Mouse (Mus musculus) neural tube, embryonic 11.5 days (tissue): ENCODE measurements at regions not wholly inside any gene's neighbourhood (a gene's known extent, or its start where the extent isn't known, plus 50 kb on each side); places are given as distances from the start of the nearest gene placed in this dataset.
A peak's percentile ranks its signal among the peaks of the same experiment; 100 is the strongest.
"Not testable (repeated sequence)": the region's sequence is repeated elsewhere in the genome, so short reads cannot be mapped to it uniquely, and the experiment has no call there.

Experiments
- ATAC-seq: fragments of 200-750 bp; cut with Nextera tagmentation; 2 replicates; pipeline ENCODE4 v1.8.0; 2017; ENCODE audit warnings: moderate number of reproducible peaks, mild to moderate bottlenecking, moderate TSS enrichment, moderate library complexity; ENCODE audit not compliant: insufficient read depth, low FRiP score, low TSS enrichment
- DNase-seq: peaks from one replicate; pipeline ENCODE4 v3.0.0-alpha.2; 2015; ENCODE audit warnings: low spot score
- H3K27ac ChIP-seq: fragments of 300-500 bp; sonication (generic); 2 replicates; pipeline ENCODE4 v1.5.1; 2014; ENCODE audit warnings: low read depth, mild to moderate bottlenecking, low read length
- H3K27me3 ChIP-seq: fragments of 300-500 bp; sonication (generic); 2 replicates; pipeline ENCODE4 v1.6.1; 2014; ENCODE audit warnings: mild to moderate bottlenecking, low read length, mixed read lengths; ENCODE audit not compliant: control insufficient read depth, insufficient read depth
- H3K36me3 ChIP-seq: fragments of 300-500 bp; sonication (generic); 2 replicates; pipeline ENCODE4 v1.6.1; 2014; ENCODE audit warnings: mild to moderate bottlenecking, low read length, moderate library complexity, mixed read lengths; ENCODE audit not compliant: control insufficient read depth, insufficient read depth
- H3K4me1 ChIP-seq: fragments of 300-500 bp; sonication (generic); 2 replicates; pipeline ENCODE4 v1.6.1; 2014; ENCODE audit warnings: low read length, mixed read lengths; ENCODE audit not compliant: control insufficient read depth, insufficient read depth
- H3K4me2 ChIP-seq: fragments of 300-500 bp; sonication (generic); 2 replicates; pipeline ENCODE4 v1.6.1; 2014; ENCODE audit warnings: low read depth, mild to moderate bottlenecking, moderate library complexity
- H3K4me3 ChIP-seq: fragments of 300-500 bp; sonication (generic); 2 replicates; pipeline ENCODE4 v1.5.1; 2014; ENCODE audit warnings: low read depth, low read length
- H3K9ac ChIP-seq: fragments of 300-500 bp; sonication (generic); 2 replicates; pipeline ENCODE4 v1.6.1; 2014; ENCODE audit warnings: mild to moderate bottlenecking, low read length
- H3K9me3 ChIP-seq: fragments of 300-500 bp; sonication (generic); 2 replicates; pipeline ENCODE4 v1.6.1; 2016; ENCODE audit warnings: low read length; ENCODE audit not compliant: control insufficient read depth
- WGBS: fragments of 180-500 bp; shearing (Covaris S2); extraction: QIAGEN DNeasy Blood & Tissue Kit; methylation state at CpG from one replicate; pipeline ENCODE4 v1.1.7; 2014; 5-methylcytosine and 5-hydroxymethylcytosine counted together

DNA sequence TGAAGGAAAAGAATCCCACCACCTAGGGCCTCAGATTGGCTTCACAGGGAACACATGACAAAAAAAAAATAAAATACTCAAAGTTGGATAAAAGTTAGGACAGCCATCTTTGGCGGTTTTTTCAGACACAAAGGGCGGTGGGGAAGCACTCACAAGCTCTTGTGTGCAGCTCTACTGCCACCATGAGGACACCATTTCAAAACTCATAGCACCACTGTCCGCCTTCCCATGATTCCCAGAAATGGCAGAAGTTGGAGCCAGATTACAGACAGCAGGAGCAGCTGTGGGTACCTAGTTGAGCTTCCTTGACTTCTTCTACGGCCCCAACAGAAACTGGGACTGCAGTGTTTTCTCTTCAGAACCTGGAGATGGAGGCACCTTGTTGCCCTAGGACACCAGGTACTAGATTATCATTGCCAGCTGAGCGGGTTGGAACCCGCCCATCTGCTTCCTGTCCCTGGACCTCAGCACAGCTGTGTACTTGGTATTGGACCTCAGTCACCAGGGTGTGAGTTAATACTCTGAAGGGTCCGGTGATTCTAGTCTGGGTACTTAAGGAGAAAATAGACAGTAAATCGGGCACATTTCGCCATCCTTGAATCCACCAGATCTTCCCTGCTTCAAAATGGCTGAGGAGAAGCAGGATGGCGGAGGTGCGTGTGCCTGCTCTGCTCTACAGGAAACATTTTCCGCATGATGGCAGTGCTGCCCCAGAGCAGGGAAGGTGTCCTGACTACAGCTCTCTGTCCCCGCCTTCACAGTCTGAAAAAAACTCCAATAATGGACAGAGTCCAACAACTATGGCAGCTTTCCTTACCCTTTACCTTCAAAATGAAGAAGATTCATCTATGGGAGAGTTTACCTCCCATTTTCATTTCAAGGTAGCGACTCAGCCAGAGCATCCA, 144.1 kb upstream of the Olfr1324 start:
- not testable (repeated sequence) for H3K4me3 ChIP-seq

DNA sequence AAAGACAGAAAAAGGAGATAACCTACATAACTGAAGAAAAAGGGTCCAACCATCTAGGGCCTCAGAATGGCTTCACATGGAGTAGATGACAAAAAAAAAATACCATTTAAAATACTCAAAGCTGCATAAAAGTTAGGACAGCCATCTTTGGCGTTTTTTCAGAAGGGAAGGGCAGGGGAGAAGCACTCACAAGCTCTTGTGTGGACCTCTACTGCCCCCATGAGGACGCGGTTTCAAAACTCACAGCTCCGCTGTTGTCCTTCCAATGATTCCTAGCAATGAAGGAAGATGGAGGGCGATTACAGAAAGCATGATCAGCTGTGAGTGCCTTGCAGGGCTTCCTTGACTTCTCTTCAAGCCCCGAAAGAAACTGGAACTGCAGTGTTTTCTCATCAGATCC, 140.8 kb upstream of the Olfr1324 start:
- Histone ChIP-seq H3K4me3 (no peak overlapping the region), H3K9ac (no peak overlapping the region), H3K9me3 (no peaks in the 10 kb centered on the region), H3K4me1 (no peaks in the 10 kb centered on the region), H3K27me3 (no peaks in the 10 kb centered on the region), H3K4me2 (no peak overlapping the region), H3K36me3 (no peaks in the 10 kb centered on the region), H3K27ac (no peak overlapping the region)
- DNase-seq: peak; percentile 56
- WGBS: 69% methylated on average over 6 of the region's 6 CpGs
- ATAC-seq: no peak

More for the DNA sequence above, 144.1 kb upstream of the Olfr1324 start:
- not testable (repeated sequence) for H3K4me1 ChIP-seq, H3K4me2 ChIP-seq, H3K27ac ChIP-seq, H3K9me3 ChIP-seq, H3K36me3 ChIP-seq, H3K9ac ChIP-seq, H3K27me3 ChIP-seq, ATAC-seq
- 65% methylated on average over 14 of the region's 14 CpGs for WGBS
- peak; percentile 67 for DNase-seq

DNA sequence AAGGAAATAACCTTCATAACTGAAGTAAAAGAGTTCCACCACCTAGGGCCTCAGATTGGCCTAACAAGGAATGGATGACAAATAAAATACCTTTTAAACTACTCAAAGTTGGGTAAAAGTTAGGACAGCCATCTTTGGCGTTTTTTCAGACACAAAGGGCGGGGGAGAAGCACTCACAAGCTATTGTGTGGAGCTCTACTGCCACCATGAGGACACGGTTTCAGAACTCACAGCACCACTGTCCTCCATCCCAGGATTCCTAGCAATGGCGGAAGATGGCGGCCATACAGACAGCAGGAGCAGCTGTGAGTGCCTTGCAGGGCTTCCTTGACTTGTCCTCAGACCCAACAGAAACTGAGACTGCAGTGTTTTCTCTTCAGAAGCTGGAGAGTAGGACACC, 138.0 kb upstream of the Olfr1324 start:
- H3K36me3 ChIP-seq: no peaks in the 10 kb centered on the region
- DNase-seq: peak; percentile 74
- H3K4me1 ChIP-seq: no peaks in the 10 kb centered on the region
- WGBS: 58% methylated on average over 5 of the region's 5 CpGs
- H3K4me3 ChIP-seq: no peak overlapping the region
- ATAC-seq: no peak
- H3K4me2 ChIP-seq: no peak overlapping the region
- H3K27ac ChIP-seq: no peak overlapping the region
- no peak overlapping the region for H3K9ac ChIP-seq
- H3K9me3 ChIP-seq: no peaks in the 10 kb centered on the region
- no peaks in the 10 kb centered on the region for H3K27me3 ChIP-seq

DNA sequence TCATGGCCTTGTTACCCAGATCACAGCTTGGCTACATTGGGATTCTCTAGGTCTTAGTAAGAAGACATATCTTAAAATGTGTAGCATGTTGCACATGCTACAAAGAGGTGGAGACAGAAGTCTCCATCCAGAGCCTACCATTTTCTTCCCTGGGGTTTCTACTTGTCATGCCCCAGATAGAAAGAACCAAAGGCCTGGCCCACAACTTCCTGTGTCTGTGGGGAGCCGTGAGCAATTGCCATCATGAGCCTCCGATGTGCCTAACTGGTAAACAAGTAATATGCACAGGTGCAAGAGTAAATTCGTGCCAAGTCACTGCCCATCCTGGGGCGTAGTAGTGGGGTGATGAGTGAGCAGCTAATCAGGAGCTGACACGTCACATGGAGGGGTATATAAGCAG, 136.7 kb upstream of the Olfr1324 start:
- H3K9ac ChIP-seq, H3K4me3 ChIP-seq, H3K27me3 ChIP-seq, DNase-seq, H3K4me1 ChIP-seq, ATAC-seq, H3K9me3 ChIP-seq, H3K4me2 ChIP-seq, H3K27ac ChIP-seq, H3K36me3 ChIP-seq: not testable (repeated sequence)
- WGBS: 90% methylated on average over 4 of the region's 5 CpGs

DNA sequence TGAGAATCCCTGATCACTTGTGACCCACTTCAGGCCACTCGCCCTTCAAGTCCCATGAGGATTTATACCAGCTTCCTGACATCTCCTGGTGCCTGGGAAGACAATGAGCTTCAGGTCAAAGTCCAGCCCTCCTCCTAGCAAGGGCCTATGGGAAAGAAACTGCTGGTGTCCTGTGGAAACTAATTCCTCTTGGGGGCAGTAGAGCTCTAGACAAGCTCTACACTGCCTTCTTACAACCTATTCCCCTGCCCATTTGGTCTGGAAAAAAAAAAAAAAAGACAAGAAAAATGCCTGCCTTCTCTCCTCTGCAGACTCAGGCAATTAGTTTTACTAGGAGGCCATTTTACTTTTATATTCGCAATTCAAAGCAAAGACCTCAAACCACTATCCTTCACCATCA, 132.6 kb upstream of the Olfr1324 start:
- Histone ChIP-seq H3K4me2 (no peak overlapping the region), H3K36me3 (no peaks in the 10 kb centered on the region), H3K9ac (no peak overlapping the region), H3K4me3 (no peak overlapping the region), H3K4me1 (no peaks in the 10 kb centered on the region), H3K27me3 (no peaks in the 10 kb centered on the region), H3K9me3 (no peaks in the 10 kb centered on the region), H3K27ac (no peak overlapping the region)
- WGBS: 52% methylated on average over 2 of the region's 2 CpGs
- no peak for ATAC-seq
- no peak for DNase-seq

DNA sequence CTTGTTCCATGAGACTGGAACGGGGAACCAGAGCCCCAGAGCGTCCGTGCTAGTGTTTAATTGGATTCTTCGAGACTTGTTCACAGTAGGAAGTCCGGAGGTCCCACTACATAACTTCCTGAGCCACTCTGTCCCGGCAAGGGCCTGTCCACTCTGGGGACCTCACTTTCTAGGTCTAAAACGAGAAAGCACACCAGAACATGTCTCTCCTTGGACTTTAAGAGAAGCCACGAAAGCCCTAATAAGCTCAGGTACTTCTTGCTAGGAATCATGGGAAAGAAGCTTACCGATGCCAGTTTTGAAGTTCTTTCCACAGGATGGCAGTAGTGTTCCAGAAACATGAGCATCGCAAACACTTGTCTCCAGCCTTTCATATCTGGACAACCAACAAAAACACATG, 122.0 kb upstream of the Olfr1324 start:
- Histone ChIP-seq H3K9me3 (no peaks in the 10 kb centered on the region), H3K27me3 (no peaks in the 10 kb centered on the region), H3K27ac (no peak overlapping the region), H3K4me3 (peak overlapping the region; percentile 10), H3K4me2 (peak overlapping the region; percentile 1; the same call in 1 of the 2 replicates), H3K36me3 (no peaks in the 10 kb centered on the region), H3K4me1 (no peaks in the 10 kb centered on the region), H3K9ac (no peak overlapping the region)
- ATAC-seq (no peak), DNase-seq (peak; percentile 35)
- WGBS: 55% methylated on average over 10 of the region's 10 CpGs

DNA sequence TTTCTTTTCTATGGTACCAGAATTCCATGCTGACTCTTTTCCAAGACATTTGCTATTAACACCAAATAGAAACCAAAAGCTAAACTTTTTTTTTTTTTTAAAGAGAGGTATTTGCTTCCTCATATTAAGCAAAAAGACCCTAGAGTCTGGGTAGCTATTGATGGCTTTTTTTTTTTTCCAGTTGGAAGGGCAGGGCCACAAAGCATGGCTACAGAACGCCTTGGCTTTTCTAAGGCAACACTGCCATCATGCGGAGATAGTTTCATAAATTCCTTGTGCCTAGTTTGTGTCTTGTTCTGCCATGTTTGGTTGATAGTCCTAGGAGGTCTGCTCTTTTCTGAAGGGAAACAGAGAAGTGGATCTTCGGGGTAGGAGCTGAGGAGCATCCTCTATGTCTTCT, 121.4 kb upstream of the Olfr1324 start:
- ATAC-seq (no peak), DNase-seq (peak; percentile 42)
- no peaks in the 10 kb centered on the region for H3K4me1 ChIP-seq
- peak overlapping the region; percentile 1; the same call in 1 of the 2 replicates for H3K4me2 ChIP-seq
- no peaks in the 10 kb centered on the region for H3K36me3 ChIP-seq
- peak overlapping the region; percentile 10 for H3K4me3 ChIP-seq
- WGBS: 56% methylated on average over 3 of the region's 3 CpGs
- no peak overlapping the region for H3K27ac ChIP-seq
- no peaks in the 10 kb centered on the region for H3K9me3 ChIP-seq
- H3K27me3 ChIP-seq: no peaks in the 10 kb centered on the region
- H3K9ac ChIP-seq: no peak overlapping the region

DNA sequence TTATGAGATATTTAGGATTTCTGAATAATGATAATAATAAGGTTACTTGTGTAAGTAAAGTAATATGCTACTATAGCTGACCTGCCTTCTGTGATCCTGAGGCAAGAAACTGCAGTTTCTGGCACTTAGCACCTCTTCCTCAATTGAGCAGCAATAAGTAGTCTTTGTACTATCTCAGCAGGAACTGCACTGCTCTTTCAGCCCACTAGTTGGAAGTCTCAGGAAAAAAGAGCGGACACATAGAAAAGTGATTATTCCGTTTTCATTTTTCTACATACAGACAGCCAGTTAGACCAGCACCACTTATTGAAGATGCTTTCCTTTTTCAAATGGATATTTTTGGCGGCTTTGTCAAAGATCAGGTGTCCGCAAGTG, 109.5 kb upstream of the Olfr1324 start:
- not testable (repeated sequence) for H3K9ac ChIP-seq, H3K27me3 ChIP-seq

DNA sequence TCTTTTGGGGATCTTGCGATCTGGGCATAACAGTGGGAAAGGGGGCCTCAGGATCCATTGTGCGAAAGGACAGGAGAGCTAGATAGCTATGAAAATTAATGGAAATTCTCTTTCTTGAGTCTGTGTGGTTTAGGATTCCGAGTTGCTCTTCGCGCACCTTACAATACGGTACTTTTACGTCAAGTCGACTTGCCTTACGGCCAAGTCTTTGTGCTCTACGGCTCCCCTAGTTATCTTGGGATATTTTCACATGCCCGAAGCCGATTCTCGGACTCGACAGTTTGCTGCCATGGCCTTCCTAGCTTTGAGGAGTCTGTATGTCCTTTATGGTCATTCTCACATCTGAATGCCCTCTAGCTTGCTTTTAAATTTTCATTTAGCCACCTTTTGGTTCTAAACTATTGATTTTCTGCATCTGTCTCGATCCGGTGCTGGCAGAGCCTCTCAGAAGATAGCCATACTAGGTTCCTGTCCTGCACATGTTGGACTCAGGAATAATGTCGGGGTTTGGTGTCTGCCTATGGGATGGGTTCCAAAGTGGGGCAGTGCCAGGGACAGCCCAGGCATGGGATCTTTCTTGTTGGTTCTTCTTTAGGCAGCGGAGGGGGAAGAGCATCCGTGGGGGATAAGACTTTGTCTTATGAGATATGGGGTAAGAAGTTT, 109.0 kb upstream of the Olfr1324 start:
- H3K9me3 ChIP-seq: no peaks in the 10 kb centered on the region
- no peak overlapping the region for H3K27ac ChIP-seq
- no peaks in the 10 kb centered on the region for H3K36me3 ChIP-seq
- H3K4me3 ChIP-seq: peak overlapping the region; percentile 31
- 51% methylated on average over 19 of the region's 19 CpGs for WGBS
- no peaks in the 10 kb centered on the region for H3K27me3 ChIP-seq
- no peak overlapping the region; the same call in 1 of the 2 replicates for H3K9ac ChIP-seq
- no peaks in the 10 kb centered on the region for H3K4me1 ChIP-seq
- ATAC-seq (no peak), DNase-seq (peak; percentile 43)
- peak overlapping the region; percentile 19 for H3K4me2 ChIP-seq

More for the DNA sequence above, 109.5 kb upstream of the Olfr1324 start:
- ATAC-seq, H3K36me3 ChIP-seq, H3K27ac ChIP-seq, H3K4me1 ChIP-seq, H3K9me3 ChIP-seq, DNase-seq: not testable (repeated sequence)
- WGBS: 61% methylated on average over 4 of the region's 4 CpGs
- H3K4me3 ChIP-seq: peak overlapping the region; percentile 31
- peak overlapping the region; percentile 14 for H3K4me2 ChIP-seq
